Mouse (Mus musculus): ENCODE data around the gene Fcgr4. TPM values are rescaled to one million over a fixed set of nuclear protein-coding genes. Genes with fewer than 3 reads are reported as not detected.

Fcgr4 gene
- polyA plus RNA-seq, 1 experiment: 1.0 TPM

DNA sequence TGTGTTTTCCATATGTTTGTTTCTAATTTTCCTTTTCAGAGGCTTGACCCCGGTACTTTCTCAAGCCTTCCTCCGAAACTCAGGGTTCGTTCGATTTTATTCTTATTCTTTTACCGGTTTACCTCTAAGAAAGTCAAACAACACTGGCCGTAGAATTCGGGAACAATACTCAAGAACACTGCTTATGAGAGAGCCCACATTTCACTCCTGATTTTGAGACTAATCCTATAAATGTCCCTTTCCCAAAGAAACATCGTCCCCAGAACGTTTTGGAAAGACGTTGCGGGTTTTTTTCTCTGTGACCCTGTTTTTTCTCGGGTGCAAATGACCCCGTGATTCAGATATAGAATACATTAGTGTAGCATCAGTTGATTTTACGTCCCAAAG is 26.4 kb downstream of the Fcgr4 start:
- Histone ChIP-seq H3K36me3 (ENCODE audit: control insufficient read depth, insufficient read depth) (no peaks in the 10 kb centered on the region), H3ac (ENCODE audit: control insufficient read depth, insufficient read length, low read depth) (no peak overlapping the region), H3K79me2 (ENCODE audit: control insufficient read depth, insufficient read depth) (no peaks in the 10 kb centered on the region), H3K27me3 (ENCODE audit: control insufficient read depth, insufficient read depth, insufficient read length) (no peaks in the 10 kb centered on the region), H3K79me3 (ENCODE audit: low read depth) (no peaks in the 10 kb centered on the region), H3K4me3 (ENCODE audit: insufficient read depth, poor library complexity, severe bottlenecking) (no peak overlapping the region)
- no peak for TF ChIP-seq MYOD1 (IDR thresholded peaks at IDR 0.05; ENCODE audit: control insufficient read depth, insufficient read length, low read depth)
- no peak for TF ChIP-seq MYOG (IDR thresholded peaks at IDR 0.05; ENCODE audit: control insufficient read depth, extremely low read depth, insufficient read length)
- TF ChIP-seq FOSL1 (IDR thresholded peaks at IDR 0.05; ENCODE audit: insufficient read depth, low read length, poor library complexity, severe bottlenecking): no peak
- no peak for TF ChIP-seq USF1 (IDR thresholded peaks at IDR 0.05; ENCODE audit: low read depth)
- TF ChIP-seq CEBPB (IDR thresholded peaks at IDR 0.05; ENCODE audit: low read depth): no peak
- no peak for TF ChIP-seq MAX (IDR thresholded peaks at IDR 0.05)
- TF ChIP-seq CTCF (IDR thresholded peaks at IDR 0.05; ENCODE audit: control insufficient read depth, insufficient read depth, insufficient read length): no peak

GRCm38 (mm10) chr1:171046501-171046900 is 27.8 kb downstream of the Fcgr4 start:
- H3K36me3 ChIP-seq (ENCODE audit: control insufficient read depth, insufficient read depth): no peaks in the 10 kb centered on the region
- no peak for TF ChIP-seq CEBPB (IDR thresholded peaks at IDR 0.05; ENCODE audit: low read depth)
- no peak for TF ChIP-seq CTCF (IDR thresholded peaks at IDR 0.05; ENCODE audit: control insufficient read depth, insufficient read depth, insufficient read length)
- no peak for TF ChIP-seq FOSL1 (IDR thresholded peaks at IDR 0.05; ENCODE audit: insufficient read depth, low read length, poor library complexity, severe bottlenecking)
- no peak for TF ChIP-seq MYOG (IDR thresholded peaks at IDR 0.05; ENCODE audit: control insufficient read depth, extremely low read depth, insufficient read length)
- TF ChIP-seq MAX (IDR thresholded peaks at IDR 0.05): no peak
- no peak for TF ChIP-seq USF1 (IDR thresholded peaks at IDR 0.05; ENCODE audit: low read depth)
- H3K27me3 ChIP-seq (ENCODE audit: control insufficient read depth, insufficient read depth, insufficient read length): no peaks in the 10 kb centered on the region
- no peak overlapping the region for H3ac ChIP-seq (ENCODE audit: control insufficient read depth, insufficient read length, low read depth)
- H3K79me2 ChIP-seq (ENCODE audit: control insufficient read depth, insufficient read depth): no peaks in the 10 kb centered on the region
- no peaks in the 10 kb centered on the region for H3K79me3 ChIP-seq (ENCODE audit: low read depth)
- no peak overlapping the region for H3K4me3 ChIP-seq (ENCODE audit: insufficient read depth, poor library complexity, severe bottlenecking)

DNA sequence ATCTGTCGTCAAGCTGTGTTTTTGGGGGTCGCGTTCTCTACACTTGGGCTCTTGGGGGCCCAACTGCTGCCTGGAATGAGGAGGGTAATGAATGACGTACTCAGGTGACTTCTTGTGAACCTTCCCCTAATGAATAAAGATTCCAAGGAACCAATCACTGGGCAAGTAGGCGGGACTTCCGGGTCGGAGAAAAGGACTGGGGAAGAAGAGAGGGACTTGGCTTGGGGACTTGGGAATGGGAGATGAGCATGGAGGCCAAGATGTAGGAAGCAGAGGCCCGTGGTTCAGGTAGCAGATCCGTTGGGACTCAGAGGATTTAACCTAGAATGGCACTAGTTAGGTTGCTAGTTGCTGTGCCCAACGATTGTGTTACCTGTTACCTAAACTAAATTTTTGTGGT is 30.5 kb downstream of the Fcgr4 start:
- Histone ChIP-seq H3ac (ENCODE audit: control insufficient read depth, insufficient read length, low read depth) (no peak overlapping the region), H3K27me3 (ENCODE audit: control insufficient read depth, insufficient read depth, insufficient read length) (no peaks in the 10 kb centered on the region), H3K36me3 (ENCODE audit: control insufficient read depth, insufficient read depth) (no peaks in the 10 kb centered on the region), H3K79me2 (ENCODE audit: control insufficient read depth, insufficient read depth) (no peaks in the 10 kb centered on the region), H3K4me3 (ENCODE audit: insufficient read depth, poor library complexity, severe bottlenecking) (no peak overlapping the region), H3K79me3 (ENCODE audit: low read depth) (no peaks in the 10 kb centered on the region)
- TF ChIP-seq MAX (IDR thresholded peaks at IDR 0.05) (no peak), FOSL1 (IDR thresholded peaks at IDR 0.05; ENCODE audit: insufficient read depth, low read length, poor library complexity, severe bottlenecking) (no peak), CEBPB (IDR thresholded peaks at IDR 0.05; ENCODE audit: low read depth) (no peak)

GRCm38 (mm10) chr1:171050774-171051173 is 32.1 kb downstream of the Fcgr4 start:
- H3K36me3 ChIP-seq (ENCODE audit: control insufficient read depth, insufficient read depth): no peaks in the 10 kb centered on the region
- no peaks in the 10 kb centered on the region for H3K79me3 ChIP-seq (ENCODE audit: low read depth)
- H3K79me2 ChIP-seq (ENCODE audit: control insufficient read depth, insufficient read depth): no peaks in the 10 kb centered on the region
- no peak overlapping the region for H3K4me3 ChIP-seq (ENCODE audit: insufficient read depth, poor library complexity, severe bottlenecking)
- H3K27me3 ChIP-seq (ENCODE audit: control insufficient read depth, insufficient read depth, insufficient read length): no peaks in the 10 kb centered on the region
- TF ChIP-seq MYOD1 (IDR thresholded peaks at IDR 0.05; ENCODE audit: control insufficient read depth, insufficient read length, low read depth) (no peak), MAX (IDR thresholded peaks at IDR 0.05) (no peak), CTCF (IDR thresholded peaks at IDR 0.05; ENCODE audit: control insufficient read depth, insufficient read depth, insufficient read length) (no peak), MYOG (IDR thresholded peaks at IDR 0.05; ENCODE audit: control insufficient read depth, extremely low read depth, insufficient read length) (no peak), CEBPB (IDR thresholded peaks at IDR 0.05; ENCODE audit: low read depth) (no peak), USF1 (IDR thresholded peaks at IDR 0.05; ENCODE audit: low read depth) (no peak), FOSL1 (IDR thresholded peaks at IDR 0.05; ENCODE audit: insufficient read depth, low read length, poor library complexity, severe bottlenecking) (no peak)
- no peak overlapping the region for H3ac ChIP-seq (ENCODE audit: control insufficient read depth, insufficient read length, low read depth)

GRCm38 (mm10) chr1:171053305-171053704 is 34.6 kb downstream of the Fcgr4 start:
- TF ChIP-seq CTCF (IDR thresholded peaks at IDR 0.05; ENCODE audit: control insufficient read depth, insufficient read depth, insufficient read length) (no peak), USF1 (IDR thresholded peaks at IDR 0.05; ENCODE audit: low read depth) (no peak), MYOD1 (IDR thresholded peaks at IDR 0.05; ENCODE audit: control insufficient read depth, insufficient read length, low read depth) (no peak), MAX (IDR thresholded peaks at IDR 0.05) (no peak), CEBPB (IDR thresholded peaks at IDR 0.05; ENCODE audit: low read depth) (no peak), FOSL1 (IDR thresholded peaks at IDR 0.05; ENCODE audit: insufficient read depth, low read length, poor library complexity, severe bottlenecking) (no peak), MYOG (IDR thresholded peaks at IDR 0.05; ENCODE audit: control insufficient read depth, extremely low read depth, insufficient read length) (no peak)
- Histone ChIP-seq H3K4me3 (ENCODE audit: insufficient read depth, poor library complexity, severe bottlenecking) (no peak overlapping the region), H3K79me3 (ENCODE audit: low read depth) (no peaks in the 10 kb centered on the region), H3K36me3 (ENCODE audit: control insufficient read depth, insufficient read depth) (no peaks in the 10 kb centered on the region), H3K79me2 (ENCODE audit: control insufficient read depth, insufficient read depth) (no peaks in the 10 kb centered on the region), H3ac (ENCODE audit: control insufficient read depth, insufficient read length, low read depth) (no peak overlapping the region), H3K27me3 (ENCODE audit: control insufficient read depth, insufficient read depth, insufficient read length) (no peaks in the 10 kb centered on the region)

- no peak overlapping the region for H3ac ChIP-seq (ENCODE audit: control insufficient read depth, insufficient read length, low read depth)
- H3K4me3 ChIP-seq (ENCODE audit: insufficient read depth, poor library complexity, severe bottlenecking): no peak overlapping the region
- no peaks in the 10 kb centered on the region for H3K36me3 ChIP-seq (ENCODE audit: control insufficient read depth, insufficient read depth)
- H3K79me3 ChIP-seq (ENCODE audit: low read depth): no peaks in the 10 kb centered on the region
- H3K79me2 ChIP-seq (ENCODE audit: control insufficient read depth, insufficient read depth): no peaks in the 10 kb centered on the region
- TF ChIP-seq MYOD1 (IDR thresholded peaks at IDR 0.05; ENCODE audit: control insufficient read depth, insufficient read length, low read depth) (no peak), MYOG (IDR thresholded peaks at IDR 0.05; ENCODE audit: control insufficient read depth, extremely low read depth, insufficient read length) (no peak), CTCF (IDR thresholded peaks at IDR 0.05; ENCODE audit: control insufficient read depth, insufficient read depth, insufficient read length) (no peak), USF1 (IDR thresholded peaks at IDR 0.05; ENCODE audit: low read depth) (no peak), MAX (IDR thresholded peaks at IDR 0.05) (no peak), FOSL1 (IDR thresholded peaks at IDR 0.05; ENCODE audit: insufficient read depth, low read length, poor library complexity, severe bottlenecking) (no peak), CEBPB (IDR thresholded peaks at IDR 0.05; ENCODE audit: low read depth) (no peak)
- no peaks in the 10 kb centered on the region for H3K27me3 ChIP-seq (ENCODE audit: control insufficient read depth, insufficient read depth, insufficient read length)
These were observed 38.5 kb downstream of the Fcgr4 start for GRCm38 (mm10) chr1:171057253-171057652.

Data from C2C12 (cell line).